Mouse (Mus musculus) layer of hippocampus, adult 9-11 months (tissue): ENCODE measurements around the gene Gm9789.
"Not testable (repeated sequence)": the region's sequence is repeated elsewhere in the genome, so short reads cannot be mapped to it uniquely, and the experiment has no call there.

Experiments
- DNase-seq: peaks from one replicate; pipeline ENCODE4 v3.0.0; 2022

Gene Gm9789

GRCm38 (mm10) chr16:89157652-89158051, at the start of gene Gm9789:
TSS of gene Gm9789 (plus strand) at chr16:89157952.
- DNase-seq, result no peak

- DNase-seq, result no peak
Measured at GRCm38 (mm10) chr16:89140551-89140950, 17.2 kb upstream of the Gm9789 start, which contains the start of gene Gm6358. TSS of gene Gm6358 (plus strand) at chr16:89140851.

GRCm38 (mm10) chr16:89150786-89151185, 7.0 kb upstream of the Gm9789 start, which contains the start of gene Gm10061:
TSS of gene Gm10061 (plus strand) at chr16:89151086.
- DNase-seq, result no peak

GRCm38 (mm10) chr16:89169190-89169589, 11.4 kb downstream of the Gm9789 start, which contains the start of gene Gm7735:
TSS of gene Gm7735 (plus strand) at chr16:89169490.
- not testable (repeated sequence) for DNase-seq

- no peak for DNase-seq
Measured at GRCm38 (mm10) chr16:89174435-89174834, 16.7 kb downstream of the Gm9789 start, which contains the start of gene 1110057P08Rik. TSS of gene 1110057P08Rik (plus strand) at chr16:89174735.

- no peak for DNase-seq
Measured at GRCm38 (mm10) chr16:89188621-89189020, 30.9 kb downstream of the Gm9789 start.

GRCm38 (mm10) chr16:89205561-89205960, 47.8 kb downstream of the Gm9789 start, which contains the start of gene Krtap20-2:
TSS of gene Krtap20-2 (plus strand) at chr16:89205861.
- DNase-seq, result no peak
